Mouse (Mus musculus) testis, postnatal 14 days (tissue): ENCODE measurements around the gene Atp5f1.
"Not testable (repeated sequence)": the region's sequence is repeated elsewhere in the genome, so short reads cannot be mapped to it uniquely, and the experiment has no call there.

ENCODE experiments used
- DNase-seq: peaks from one replicate; pipeline ENCODE4 v3.0.0; 2021; ENCODE audit warnings: low spot score

The Atp5f1 gene

DNA sequence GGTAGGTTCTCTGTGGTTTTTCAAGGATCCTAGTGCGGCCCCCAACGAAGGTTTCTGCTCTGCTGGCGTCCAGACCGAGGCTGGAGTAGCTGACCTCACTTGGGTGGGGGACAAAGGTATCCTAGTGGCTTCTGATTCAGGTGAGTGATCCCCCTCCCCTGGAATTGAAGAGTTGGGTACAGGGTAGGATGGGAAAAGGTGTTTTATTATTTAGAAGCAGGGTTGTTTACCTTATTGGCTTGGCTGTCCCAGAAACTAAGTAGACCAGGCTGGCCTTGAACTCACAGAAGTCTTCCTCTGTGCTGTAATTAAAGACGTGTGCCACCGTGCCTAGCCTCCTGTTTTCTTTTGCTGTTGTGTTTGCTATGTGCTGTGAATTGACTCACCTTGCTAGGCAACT lies at the start of gene Atp5f1:
TSS of gene Atp5f1 (minus strand) at position 101 of the 400 bp plus-strand sequence.
- DNase-seq, result no peak

DNA sequence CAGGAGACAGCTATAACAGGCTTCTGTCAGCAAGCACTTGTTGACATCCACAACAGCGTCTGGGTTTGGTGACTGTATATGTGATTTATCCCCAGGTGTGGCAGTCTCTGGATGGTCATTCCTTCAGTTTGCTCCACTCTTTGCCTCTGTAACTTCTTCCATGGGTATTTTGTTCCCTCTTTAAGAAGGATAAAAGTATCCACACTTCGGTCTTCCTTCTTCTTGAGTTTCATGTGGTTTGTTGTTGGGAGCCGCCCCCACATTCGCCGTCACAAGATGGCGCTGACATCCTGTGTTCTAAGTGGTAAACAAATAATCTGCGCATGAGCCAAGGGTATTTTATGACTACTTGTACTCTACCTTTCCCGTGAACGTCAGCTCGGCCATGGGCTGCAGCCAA lies 43.5 kb upstream of the Atp5f1 start:
- not testable (repeated sequence) for DNase-seq

DNA sequence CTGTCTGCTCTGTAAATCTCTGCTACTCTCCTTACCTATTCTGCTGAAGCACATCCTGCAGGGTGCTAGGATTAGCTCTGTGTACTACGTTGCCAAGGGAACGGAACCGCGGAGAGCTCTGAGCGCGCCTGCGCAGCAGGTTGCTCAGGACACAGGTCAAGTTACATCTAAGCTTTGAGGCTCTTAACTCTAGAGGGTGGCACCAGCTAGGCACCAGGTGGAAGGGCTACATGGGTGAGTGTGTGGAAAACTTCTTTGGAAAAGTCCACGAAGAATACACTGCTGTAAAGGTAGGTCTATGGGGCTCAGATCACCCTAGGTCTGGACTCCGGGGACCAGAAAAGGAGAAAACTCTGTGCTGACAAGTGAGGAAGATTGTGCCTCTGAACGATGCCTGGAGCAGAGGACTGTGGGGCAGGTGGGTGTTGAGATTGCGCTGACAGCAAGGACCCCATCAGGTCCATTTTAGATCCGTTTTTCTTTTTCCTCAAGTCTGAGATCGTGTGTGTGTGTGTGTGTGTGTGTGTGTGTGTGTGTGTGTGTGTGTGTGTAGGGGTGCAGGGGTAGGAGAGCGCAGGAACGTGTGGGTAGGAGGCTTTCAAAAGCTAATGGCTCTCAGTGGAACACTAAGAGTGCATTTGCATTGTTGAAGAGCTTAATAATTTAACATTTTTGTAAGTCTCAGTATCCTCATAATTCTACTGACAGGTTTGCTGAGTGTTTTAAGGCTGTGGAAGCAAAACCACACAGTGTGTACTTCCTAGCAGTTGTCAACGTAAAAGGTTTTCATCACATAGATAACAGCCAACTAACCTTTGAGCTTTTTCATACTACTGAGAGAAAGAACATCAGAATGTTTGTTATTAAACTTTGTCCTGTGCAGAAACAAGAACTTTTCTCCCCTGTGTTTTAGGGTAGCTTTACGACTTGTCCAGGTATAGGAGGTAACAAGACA lies 41.8 kb upstream of the Atp5f1 start:
- DNase-seq, result peak; percentile 33

- no peak for DNase-seq
Observed at GRCm38 (mm10) chr3:106000707-106001375, 40.9 kb upstream of the Atp5f1 start.

- no peak for DNase-seq
Observed at GRCm38 (mm10) chr3:105994730-105995129, 34.8 kb upstream of the Atp5f1 start.

DNA sequence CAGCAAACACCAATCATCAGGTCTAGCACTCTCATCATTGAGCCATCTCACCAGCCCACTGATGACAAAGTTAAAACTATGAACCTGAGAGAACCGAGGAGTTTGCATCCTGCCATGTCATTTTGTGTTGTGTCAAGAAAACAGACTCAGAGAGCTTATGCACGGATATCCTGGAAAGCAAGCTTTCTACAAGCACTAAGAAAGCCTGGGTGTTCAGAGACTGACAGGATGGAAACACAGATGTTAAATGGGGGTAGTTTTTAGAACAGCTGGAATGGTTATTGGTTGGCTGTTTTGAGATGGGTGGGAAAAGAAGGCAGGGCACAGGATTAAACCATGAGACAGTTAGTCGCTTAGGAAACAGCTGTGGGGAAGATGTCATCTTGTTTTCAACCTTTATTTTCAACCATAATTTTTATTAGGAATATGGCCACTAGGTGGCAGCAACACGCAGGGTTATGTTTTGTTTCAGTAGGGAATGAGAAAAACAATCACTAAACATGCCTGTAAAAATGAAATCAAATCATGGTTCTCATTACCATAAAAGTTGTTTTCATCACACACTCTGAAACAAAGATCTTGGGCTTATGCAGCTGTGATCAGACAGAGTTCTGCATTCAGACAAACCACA lies 31.9 kb upstream of the Atp5f1 start:
- DNase-seq, result no peak

- not testable (repeated sequence) for DNase-seq
Observed at GRCm38 (mm10) chr3:105989611-105990010, 29.7 kb upstream of the Atp5f1 start.

DNA sequence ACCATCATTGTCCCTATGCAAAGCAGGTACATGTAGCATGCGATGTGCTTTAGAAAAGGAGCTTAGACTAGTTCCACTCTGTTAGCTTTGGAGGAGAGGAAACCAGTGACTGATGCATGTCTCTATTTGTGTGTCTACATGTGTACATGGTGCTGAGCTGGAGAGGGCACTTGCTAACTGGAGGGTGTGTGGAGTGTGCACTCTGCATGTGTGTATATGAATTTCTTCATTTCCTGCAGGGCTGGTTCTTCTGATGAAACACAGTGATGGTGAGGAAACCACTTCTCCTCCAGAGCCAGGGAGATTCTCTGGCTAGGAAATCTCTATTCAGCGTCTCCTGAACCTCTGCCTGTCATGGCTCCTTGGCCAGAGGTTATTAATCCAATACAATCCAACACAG lies 14.3 kb upstream of the Atp5f1 start:
- DNase-seq, result no peak

- DNase-seq, result no peak
Observed at GRCm38 (mm10) chr3:105973411-105973810, 13.5 kb upstream of the Atp5f1 start, which contains the start of gene Ovgp1. Gene Ovgp1 (plus strand): TSS chr3:105973711.

DNA sequence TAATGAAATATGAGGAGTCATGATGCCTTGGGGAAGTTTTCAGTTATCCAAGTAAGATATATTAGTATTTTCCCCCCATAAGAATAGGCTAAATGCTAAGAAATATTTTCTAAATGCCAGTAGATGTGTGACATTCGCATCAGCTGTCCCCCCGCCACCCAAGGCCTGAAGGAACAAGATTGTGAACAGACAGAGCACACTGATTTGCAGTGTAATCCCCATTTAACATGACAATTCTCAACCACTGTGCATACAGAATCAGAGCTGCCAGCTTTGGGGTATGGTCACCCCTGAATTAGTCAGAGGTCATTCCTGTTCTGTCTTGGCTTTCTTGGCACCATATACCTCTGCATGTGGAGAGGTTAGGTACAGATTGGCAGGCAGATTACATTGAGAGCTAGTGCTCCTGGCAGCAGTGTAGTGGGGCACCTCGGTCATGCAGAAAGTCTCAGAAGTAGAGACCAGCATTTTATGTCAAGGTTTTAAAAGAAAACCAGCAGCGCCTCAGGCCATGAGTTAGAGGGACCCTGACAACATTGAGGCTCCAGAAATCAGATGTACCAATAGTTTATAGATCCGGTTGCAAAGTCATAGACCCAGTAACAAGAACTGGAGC lies 12.0 kb upstream of the Atp5f1 start:
- no peak for DNase-seq

- no peak for DNase-seq
Observed at GRCm38 (mm10) chr3:105960700-105961099, 801 bp upstream of the Atp5f1 start.

GRCm38 (mm10) chr3:105959585-105959984 lies 314 bp downstream of the Atp5f1 start:
- no peak for DNase-seq

GRCm38 (mm10) chr3:105958974-105959580 lies 822 bp downstream of the Atp5f1 start, which contains the start of gene Wdr77:
Gene Wdr77 (plus strand): TSS chr3:105959369.
- DNase-seq, result peak; percentile 98

DNA sequence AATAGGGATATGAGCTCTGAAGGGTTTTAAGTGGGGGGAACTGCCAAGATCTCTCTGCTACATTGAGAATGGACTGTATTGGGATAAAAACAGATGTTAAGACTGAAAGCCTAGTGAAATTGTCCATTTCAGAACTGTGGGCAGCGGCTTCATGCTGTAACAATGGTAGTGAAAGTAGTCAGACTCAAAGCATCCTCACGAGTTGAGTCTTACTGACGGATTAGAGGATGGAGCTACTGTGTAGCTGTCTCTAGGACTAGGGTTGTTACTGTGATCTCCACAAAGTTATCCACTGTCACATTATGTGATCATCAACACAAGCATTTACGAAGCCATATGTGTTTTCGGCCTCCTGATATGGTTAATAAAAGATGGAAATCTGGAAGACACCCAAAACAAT lies 1.7 kb downstream of the Atp5f1 start:
- DNase-seq, result no peak

DNA sequence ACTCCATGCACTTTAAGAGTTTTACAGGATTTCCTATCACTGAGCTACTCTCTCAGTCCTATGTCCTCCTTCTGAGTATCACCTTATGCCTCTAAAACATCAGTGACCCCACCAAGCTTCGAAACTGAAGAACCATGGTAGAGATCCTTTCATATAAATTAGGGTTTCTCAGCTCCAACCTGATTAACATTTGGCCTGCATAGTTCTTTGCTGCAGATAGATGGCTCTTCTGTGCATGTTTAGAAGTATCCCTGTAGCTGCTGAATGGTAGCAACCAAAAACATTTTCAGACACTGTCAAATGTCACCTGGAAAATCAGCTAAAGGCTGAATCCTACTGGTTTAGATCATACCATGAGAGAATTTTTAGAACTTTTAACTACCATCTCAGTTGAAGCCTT lies 2.7 kb downstream of the Atp5f1 start:
- no peak for DNase-seq

GRCm38 (mm10) chr3:105951348-105951747 lies 8.6 kb downstream of the Atp5f1 start:
- no peak for DNase-seq

GRCm38 (mm10) chr3:105936111-105936510 lies 23.8 kb downstream of the Atp5f1 start:
- no peak for DNase-seq

DNA sequence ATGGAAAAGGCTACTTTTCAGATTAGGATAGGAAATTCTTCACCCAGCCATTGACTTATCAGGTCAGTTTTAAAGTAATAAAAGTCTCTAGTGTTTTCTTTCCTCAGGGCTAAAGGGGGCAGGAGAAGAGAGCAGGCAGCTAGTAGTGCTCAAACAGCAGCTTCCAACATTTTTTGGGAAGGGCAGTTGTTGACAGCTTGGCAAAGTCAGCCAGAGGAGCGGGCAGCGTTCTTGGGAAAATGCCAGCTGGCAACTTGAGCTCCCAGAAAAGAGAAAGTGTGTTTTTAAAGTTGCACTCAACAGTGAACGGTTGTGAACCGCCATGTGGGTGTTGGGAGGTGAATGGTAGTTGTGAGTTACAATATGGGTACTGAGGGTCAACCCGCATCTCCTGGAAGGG lies 24.9 kb downstream of the Atp5f1 start:
- DNase-seq, result no peak

GRCm38 (mm10) chr3:105933926-105934325 lies 26.0 kb downstream of the Atp5f1 start:
- DNase-seq, result no peak

DNA sequence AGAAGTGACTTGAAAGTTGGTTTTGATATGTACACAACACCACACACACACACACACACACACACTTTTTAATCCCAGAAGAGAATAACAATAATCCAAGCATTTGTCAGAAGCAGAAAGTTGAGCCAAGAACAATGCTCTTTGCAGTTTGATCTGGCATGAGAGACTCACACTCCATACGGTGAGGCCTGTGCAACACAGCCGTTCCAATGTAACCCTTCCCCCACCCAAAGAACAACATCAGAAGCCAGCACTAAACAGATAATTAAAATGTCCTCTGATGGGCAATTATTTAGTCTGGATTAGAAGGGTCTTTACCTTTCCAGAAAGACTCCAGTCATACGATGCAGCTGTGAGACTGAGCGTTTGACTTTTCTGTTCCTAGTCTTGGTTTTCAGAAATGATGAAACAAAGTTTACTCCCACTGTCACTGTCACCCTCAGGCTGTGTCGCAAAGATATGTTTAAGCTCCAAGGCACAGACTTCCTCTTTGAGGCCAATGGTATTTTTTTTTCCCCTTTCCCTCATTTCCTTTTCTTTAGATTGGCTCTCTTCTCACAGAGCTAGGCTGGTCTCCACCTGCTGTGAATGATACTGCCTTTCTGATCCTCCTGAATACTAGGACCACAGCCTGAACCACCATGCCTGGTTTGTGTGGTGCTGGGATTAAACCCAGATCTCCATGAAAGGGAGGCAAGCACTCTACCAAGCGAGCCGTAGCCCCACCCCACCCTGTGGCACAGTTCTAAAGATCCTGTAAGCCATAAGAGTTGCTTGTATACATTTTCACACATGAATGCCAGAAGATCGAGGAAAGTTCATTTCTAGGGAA lies 27.4 kb downstream of the Atp5f1 start, which contains the start of gene I830077J02Rik:
TSS of gene I830077J02Rik (minus strand) at position 425 of the 832 bp plus-strand sequence.
- no peak for DNase-seq

- DNase-seq, result no peak
Observed at GRCm38 (mm10) chr3:105931095-105931494, 28.8 kb downstream of the Atp5f1 start.
